Mouse (Mus musculus): Measurements from ENCODE around the gene Hectd4. TPM values are rescaled to one million over a fixed set of nuclear protein-coding genes. Genes with fewer than 3 reads are reported as not detected.
A peak's percentile ranks its signal among the peaks of the same experiment; 100 is the strongest.

Gene Hectd4
- polyA plus RNA-seq, 1 experiment: 28.8 TPM

DNA sequence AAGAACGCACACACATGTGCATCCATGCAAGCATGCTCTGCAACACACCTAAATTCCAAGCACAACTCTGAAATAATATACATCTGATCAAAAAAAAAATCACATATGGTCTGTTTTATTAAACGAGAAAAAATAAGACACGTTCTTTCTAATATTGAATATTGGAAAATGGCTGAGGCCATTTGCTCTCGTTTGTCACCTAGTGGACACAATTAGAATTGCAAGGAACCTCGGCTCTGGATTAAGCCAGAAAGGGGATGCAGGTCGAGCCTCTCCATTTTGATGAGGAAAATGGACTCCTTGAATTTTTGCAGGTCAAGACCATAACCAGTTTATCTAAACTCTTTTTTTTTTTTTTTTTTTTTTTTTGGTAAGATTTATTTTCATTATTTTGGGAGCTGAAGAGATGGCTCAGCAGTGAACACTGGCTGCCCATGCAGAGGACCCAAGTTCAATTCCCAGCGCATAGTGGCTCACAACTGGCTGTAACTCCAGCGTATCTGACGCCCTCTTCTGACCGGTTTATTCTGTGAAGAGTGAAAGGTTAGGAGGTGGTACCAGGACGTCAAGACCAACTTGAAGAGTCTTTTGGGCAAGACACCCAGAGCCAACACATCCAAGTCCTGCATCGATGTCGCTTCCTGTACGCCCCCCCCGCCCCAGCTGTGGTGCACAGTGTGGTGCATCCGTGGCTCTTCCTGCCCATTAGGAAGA, 172.8 kb downstream of the Hectd4 start:
- H3K4me3 ChIP-seq (ENCODE audit: low read depth, low read length): no peak overlapping the region
- no peak for TF ChIP-seq CTCF (IDR thresholded peaks at IDR 0.05; ENCODE audit: extremely low read depth, insufficient read length, insufficient replicate concordance, low read depth, low read length)
- TF ChIP-seq POLR2A (IDR thresholded peaks at IDR 0.05; ENCODE audit: low read depth, low read length): no peak
- 52% methylated on average over 16 of the region's 16 CpGs for WGBS
- H3K4me1 ChIP-seq (ENCODE audit: control insufficient read depth, insufficient read depth, insufficient read length, low read length): no peaks in the 10 kb centered on the region
- H3K27ac ChIP-seq (ENCODE audit: insufficient read depth, low read depth, low read length): no peak overlapping the region
- H3K27me3 ChIP-seq (ENCODE audit: control insufficient read depth, insufficient read depth, low read length): no peaks in the 10 kb centered on the region
- no peaks in the 10 kb centered on the region for H3K36me3 ChIP-seq (ENCODE audit: control insufficient read depth, insufficient read depth, low read length)

DNA sequence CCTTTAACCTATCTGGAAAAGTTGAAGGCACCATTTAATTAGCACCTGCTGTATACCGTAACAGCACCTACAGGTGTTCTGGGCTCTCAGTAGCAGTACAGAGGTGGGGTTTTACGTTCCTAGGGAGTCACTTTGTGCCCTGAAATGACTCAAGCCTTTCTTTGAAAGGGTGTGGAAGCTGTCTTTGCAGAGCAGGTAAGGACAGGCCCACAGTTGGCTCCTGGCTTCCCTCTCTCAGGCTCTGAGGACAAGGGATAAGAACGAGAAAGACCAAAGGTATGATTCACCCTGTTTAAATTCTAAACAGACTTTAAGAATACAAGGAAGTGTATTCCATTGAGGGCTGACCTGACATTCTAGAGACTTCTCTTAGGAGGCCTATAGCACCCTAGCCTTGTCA, 173.4 kb downstream of the Hectd4 start:
- Histone ChIP-seq H3K4me3 (ENCODE audit: low read depth, low read length) (no peak overlapping the region), H3K27ac (ENCODE audit: insufficient read depth, low read depth, low read length) (no peak overlapping the region), H3K27me3 (ENCODE audit: control insufficient read depth, insufficient read depth, low read length) (no peaks in the 10 kb centered on the region), H3K4me1 (ENCODE audit: control insufficient read depth, insufficient read depth, insufficient read length, low read length) (no peaks in the 10 kb centered on the region), H3K36me3 (ENCODE audit: control insufficient read depth, insufficient read depth, low read length) (no peaks in the 10 kb centered on the region)
- TF ChIP-seq POLR2A (IDR thresholded peaks at IDR 0.05; ENCODE audit: low read depth, low read length): no peak
- TF ChIP-seq CTCF (IDR thresholded peaks at IDR 0.05; ENCODE audit: extremely low read depth, insufficient read length, insufficient replicate concordance, low read depth, low read length): no peak
- 53% methylated on average over 3 of the region's 3 CpGs for WGBS

- 82% methylated on average over 5 of the region's 5 CpGs for WGBS
- no peaks in the 10 kb centered on the region for H3K27me3 ChIP-seq (ENCODE audit: control insufficient read depth, insufficient read depth, low read length)
- no peaks in the 10 kb centered on the region for H3K36me3 ChIP-seq (ENCODE audit: control insufficient read depth, insufficient read depth, low read length)
- no peak overlapping the region for H3K4me3 ChIP-seq (ENCODE audit: low read depth, low read length)
- no peak for TF ChIP-seq POLR2A (IDR thresholded peaks at IDR 0.05; ENCODE audit: low read depth, low read length)
- H3K27ac ChIP-seq (ENCODE audit: insufficient read depth, low read depth, low read length): no peak overlapping the region
- peaks cover 13% of the 10 kb centered on the region; the same call in 1 of the 2 replicates for H3K4me1 ChIP-seq (ENCODE audit: control insufficient read depth, insufficient read depth, insufficient read length, low read length)
Observed at GRCm38 (mm10) chr5:121395621-121396020, 175.6 kb downstream of the Hectd4 start.

DNA sequence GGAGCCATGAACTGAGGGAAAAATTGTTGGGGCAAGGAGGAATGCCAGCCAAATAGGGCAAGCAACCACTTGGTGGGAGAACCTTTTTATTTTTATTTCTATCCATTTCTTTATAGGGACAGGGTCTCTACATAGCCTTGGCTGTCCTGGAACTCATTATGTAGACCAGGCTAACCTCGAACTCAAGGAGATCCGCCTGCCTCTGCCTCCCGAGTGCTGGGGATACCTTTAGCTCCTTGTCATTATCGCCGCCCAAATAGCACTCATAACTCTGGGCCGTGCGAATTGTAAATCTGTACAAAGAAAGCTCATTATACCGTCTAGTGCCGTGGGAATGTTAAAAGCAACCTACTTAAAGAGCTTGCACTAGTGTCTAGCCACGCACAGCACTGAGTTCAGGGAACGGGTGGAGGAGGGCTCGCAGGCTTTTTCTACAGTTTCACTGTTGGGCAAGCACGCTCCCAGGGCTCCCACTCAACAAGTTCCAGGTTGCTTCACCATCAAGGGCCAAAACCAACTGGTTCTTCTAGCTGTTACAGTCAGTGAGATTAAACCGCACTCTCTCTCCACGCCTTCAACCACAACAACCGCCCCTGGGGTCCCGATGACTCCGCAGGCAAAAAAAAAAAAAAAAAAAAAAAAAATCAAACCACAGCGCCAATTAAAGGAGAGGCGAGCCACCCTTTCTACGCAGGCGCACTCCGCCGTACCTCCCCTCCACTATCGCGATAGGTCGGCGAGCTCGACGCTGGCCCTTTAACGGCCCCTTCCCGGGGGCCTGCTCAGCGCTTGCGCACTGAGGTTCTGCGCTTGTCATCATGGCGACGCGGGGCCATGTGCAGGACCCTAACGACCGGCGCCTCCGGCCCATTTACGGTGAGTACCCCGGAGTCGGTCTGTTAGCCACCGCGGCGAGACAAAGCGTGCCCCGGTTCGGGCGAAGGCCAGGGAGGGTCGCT, 177.4 kb downstream of the Hectd4 start, which contains the start of gene Naa25:
Gene Naa25 (plus strand): TSS at position 750 of the 959 bp plus-strand sequence.
- Histone ChIP-seq H3K36me3 (ENCODE audit: control insufficient read depth, insufficient read depth, low read length) (no peaks in the 10 kb centered on the region), H3K4me3 (ENCODE audit: low read depth, low read length) (peak within 1 kb of the TSS; percentile 92), H3K4me1 (ENCODE audit: control insufficient read depth, insufficient read depth, insufficient read length, low read length) (peaks cover 16% of the 10 kb centered on the region; the same call in 1 of the 2 replicates), H3K27me3 (ENCODE audit: control insufficient read depth, insufficient read depth, low read length) (no peaks in the 10 kb centered on the region), H3K27ac (ENCODE audit: insufficient read depth, low read depth, low read length) (peak within 1 kb of the TSS; percentile 69)
- WGBS: 5% methylated on average over 53 of the region's 53 CpGs
- TF ChIP-seq CTCF (IDR thresholded peaks at IDR 0.05; ENCODE audit: extremely low read depth, insufficient read length, insufficient replicate concordance, low read depth, low read length): peak; percentile 3; the same call in 1 of the 2 replicates
- peak; percentile 68; the same call in 1 of the 2 replicates for TF ChIP-seq POLR2A (IDR thresholded peaks at IDR 0.05; ENCODE audit: low read depth, low read length)

- Histone ChIP-seq H3K27me3 (ENCODE audit: control insufficient read depth, insufficient read depth, low read length) (no peaks in the 10 kb centered on the region), H3K4me3 (ENCODE audit: low read depth, low read length) (peak overlapping the region; percentile 92), H3K27ac (ENCODE audit: insufficient read depth, low read depth, low read length) (no peak overlapping the region), H3K36me3 (ENCODE audit: control insufficient read depth, insufficient read depth, low read length) (no peaks in the 10 kb centered on the region), H3K4me1 (ENCODE audit: control insufficient read depth, insufficient read depth, insufficient read length, low read length) (peaks cover 16% of the 10 kb centered on the region; the same call in 1 of the 2 replicates)
- under 1% methylated on average over 67 of the region's 67 CpGs for WGBS
- TF ChIP-seq POLR2A (IDR thresholded peaks at IDR 0.05; ENCODE audit: low read depth, low read length) (no peak), CTCF (IDR thresholded peaks at IDR 0.05; ENCODE audit: extremely low read depth, insufficient read length, insufficient replicate concordance, low read depth, low read length) (no peak)
Observed at GRCm38 (mm10) chr5:121398146-121398964, 178.3 kb downstream of the Hectd4 start.

DNA sequence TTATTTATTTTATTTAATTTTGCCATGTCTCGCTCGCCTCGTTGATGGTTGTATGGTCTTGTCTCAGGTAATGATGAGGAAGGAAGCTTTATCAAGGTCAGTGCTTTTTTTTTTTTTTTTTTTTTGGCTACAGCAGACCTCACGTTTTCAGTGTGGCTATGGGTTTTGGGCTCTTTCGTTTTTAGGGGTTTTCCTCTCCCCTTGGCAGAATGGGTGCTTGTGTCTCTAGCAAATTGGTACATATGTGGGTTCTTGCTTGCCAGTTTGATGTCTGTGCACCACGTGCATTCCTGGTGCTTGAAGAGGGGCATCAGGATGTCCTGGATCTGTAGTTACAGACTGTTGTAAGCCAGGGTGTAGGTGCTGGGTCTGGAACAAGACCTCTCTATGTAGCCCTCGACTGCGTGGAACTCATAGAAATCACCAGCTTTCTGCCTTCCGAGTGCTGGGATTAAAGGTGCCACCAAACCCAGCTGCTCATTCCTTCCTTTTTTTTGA, 179.0 kb downstream of the Hectd4 start:
- Histone ChIP-seq H3K36me3 (ENCODE audit: control insufficient read depth, insufficient read depth, low read length) (no peaks in the 10 kb centered on the region), H3K4me1 (ENCODE audit: control insufficient read depth, insufficient read depth, insufficient read length, low read length) (peaks cover 16% of the 10 kb centered on the region; the same call in 1 of the 2 replicates), H3K4me3 (ENCODE audit: low read depth, low read length) (peak overlapping the region; percentile 4; the same call in 1 of the 2 replicates), H3K27me3 (ENCODE audit: control insufficient read depth, insufficient read depth, low read length) (no peaks in the 10 kb centered on the region), H3K27ac (ENCODE audit: insufficient read depth, low read depth, low read length) (no peak overlapping the region)
- WGBS: 17% methylated on average over 9 of the region's 9 CpGs
- TF ChIP-seq CTCF (IDR thresholded peaks at IDR 0.05; ENCODE audit: extremely low read depth, insufficient read length, insufficient replicate concordance, low read depth, low read length) (no peak), POLR2A (IDR thresholded peaks at IDR 0.05; ENCODE audit: low read depth, low read length) (no peak)

Measured in small intestine, adult 2 months (tissue).